Mouse (Mus musculus): Measurements from ENCODE around the gene Lsm8. TPM values are rescaled to one million over a fixed set of nuclear protein-coding genes. Genes with fewer than 3 reads are reported as not detected.
"Not testable (repeated sequence)": the region's sequence is repeated elsewhere in the genome, so short reads cannot be mapped to it uniquely, and the experiment has no call there.

The Lsm8 gene
- total RNA-seq (2021), result 10 to 100 TPM; 39.0 to 39.5 TPM
- long read RNA-seq, experiment 1, transcript Lsm8-201 (4 exons, 807 nt), result major isoform, 23 of 24 reads
- long read RNA-seq, experiment 1, partial matches to known transcripts, result 0 of 24 reads
- long read RNA-seq, experiment 1, other reads (novel, unspliced or antisense), result 1 of 24 reads
- long read RNA-seq, experiment 2, transcript Lsm8-201 (4 exons, 807 nt), result major isoform, 39 of 47 reads
- long read RNA-seq, experiment 2, partial matches to known transcripts, result 4 of 47 reads
- long read RNA-seq, experiment 2, other reads (novel, unspliced or antisense), result 2 of 47 reads

DNA sequence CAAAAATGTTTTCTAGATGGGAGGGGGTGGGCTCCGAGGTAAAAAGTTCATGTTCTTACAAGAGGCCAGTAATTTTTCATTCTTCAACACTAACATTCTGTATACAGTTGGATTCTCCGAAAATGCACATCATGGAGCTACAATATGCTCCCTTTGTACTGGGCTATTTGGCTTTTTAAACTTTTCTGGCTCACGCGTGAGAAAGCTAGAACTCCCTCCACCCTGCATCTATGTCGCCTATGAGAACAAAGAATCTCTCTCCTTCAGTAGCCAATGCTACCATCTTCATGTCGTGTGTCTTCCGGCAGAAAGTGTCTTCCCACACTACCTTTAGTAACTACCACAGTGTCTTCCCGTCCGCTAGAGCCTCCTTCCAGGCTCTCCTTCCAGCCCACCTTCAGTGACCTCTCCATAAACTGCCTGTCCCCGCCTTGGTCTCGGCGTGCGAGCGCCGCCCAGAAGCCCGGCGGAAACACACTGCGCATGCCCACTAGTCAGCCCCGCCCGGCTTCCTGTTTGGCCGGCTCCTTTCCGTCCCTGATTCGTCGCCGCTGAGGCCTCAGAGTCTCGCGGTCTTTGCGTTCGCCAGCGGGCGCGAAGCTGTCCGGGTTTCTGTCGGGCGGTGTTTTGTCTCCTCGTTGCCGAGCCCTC is at the start of gene Lsm8:
Gene Lsm8 (plus strand): TSS at position 529 of the 651 bp plus-strand sequence.
- H3K27ac ChIP-seq, result peak within 1 kb of the TSS; percentile 95
- peak; percentile 28; the same call in 1 of the 2 replicates for TF ChIP-seq CTCF (conservative IDR thresholded peaks at IDR 0.05)
- DNase-seq (ENCODE audit: low spot score in 2 of 2), result peak; percentile 96 to 97
- H3K4me3 ChIP-seq, result peak within 1 kb of the TSS; percentile 86

GRCm38 (mm10) chr6:18800869-18801511 is 47.4 kb upstream of the Lsm8 start:
- Histone ChIP-seq H3K4me3 (no peak overlapping the region), H3K27ac (no peak overlapping the region)
- TF ChIP-seq CTCF (conservative IDR thresholded peaks at IDR 0.05), result no peak
- DNase-seq (ENCODE audit: low spot score in 2 of 2), result no peak

DNA sequence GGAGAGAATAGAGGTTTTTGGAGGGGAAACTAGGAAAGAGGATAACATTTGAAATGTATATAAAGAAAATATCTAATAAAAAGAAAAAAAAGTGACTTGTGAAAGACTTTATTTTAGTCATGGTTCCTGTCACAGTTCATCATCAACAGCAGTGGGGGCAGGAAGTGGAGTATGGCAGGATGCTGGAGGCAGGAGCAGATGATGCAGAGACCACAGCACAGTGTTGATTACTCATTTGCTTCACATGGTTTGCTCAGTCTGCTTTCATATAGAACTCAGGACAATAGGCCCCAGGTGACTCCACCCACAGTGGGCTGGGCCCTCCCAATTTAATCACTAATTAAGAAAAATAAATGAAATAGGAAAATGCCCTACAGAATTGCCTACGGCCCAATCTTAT is 35.8 kb upstream of the Lsm8 start:
- H3K4me3 ChIP-seq, result no peak overlapping the region
- no peak overlapping the region for H3K27ac ChIP-seq
- TF ChIP-seq CTCF (conservative IDR thresholded peaks at IDR 0.05), result no peak
- no peak for DNase-seq (ENCODE audit: low spot score in 2 of 2)

DNA sequence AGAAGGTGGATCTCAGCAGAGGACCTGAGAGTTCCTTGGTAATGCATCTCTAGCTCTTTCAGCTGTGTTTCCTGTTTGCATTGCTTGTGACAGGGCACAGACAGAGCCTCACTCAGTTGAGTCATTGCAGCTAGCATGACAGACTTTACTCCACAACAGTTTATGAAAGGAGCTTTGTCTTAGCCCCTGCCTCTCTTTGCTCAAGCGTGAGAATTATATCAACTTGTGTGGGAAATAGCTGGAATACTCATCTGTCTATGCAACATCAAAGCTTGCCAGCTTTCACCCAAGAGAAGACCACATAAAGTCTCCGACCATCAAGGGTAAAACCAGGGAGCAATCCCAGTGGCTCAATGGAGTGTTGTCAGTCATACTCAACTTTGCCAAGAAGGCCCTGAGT is 32.8 kb upstream of the Lsm8 start:
- no peak for DNase-seq (ENCODE audit: low spot score in 2 of 2)
- no peak for TF ChIP-seq CTCF (conservative IDR thresholded peaks at IDR 0.05)
- Histone ChIP-seq H3K4me3 (no peak overlapping the region), H3K27ac (no peak overlapping the region)

DNA sequence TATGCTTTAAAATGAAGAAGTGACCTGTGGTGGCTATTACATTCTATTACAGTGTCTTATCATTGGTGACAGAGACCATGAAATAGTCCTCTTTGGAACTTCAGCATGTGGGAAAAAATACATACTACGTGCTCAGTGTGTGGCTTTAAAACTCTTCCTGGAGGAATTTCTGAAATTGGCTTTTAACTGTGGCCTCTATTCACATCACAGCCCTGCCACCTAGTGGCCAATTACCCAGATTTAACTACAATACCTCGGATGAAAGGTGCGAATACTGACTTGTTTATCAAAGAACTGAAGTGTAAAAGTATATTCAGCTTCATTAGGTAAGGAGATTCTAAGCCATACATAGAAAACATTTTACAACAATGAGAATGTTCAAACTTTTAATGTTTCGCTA is 29.0 kb upstream of the Lsm8 start:
- peak; percentile 58 to 78 for DNase-seq (ENCODE audit: low spot score in 2 of 2)
- Histone ChIP-seq H3K27ac (peak overlapping the region; percentile 85), H3K4me3 (no peak overlapping the region)
- peak; percentile 95 for TF ChIP-seq CTCF (conservative IDR thresholded peaks at IDR 0.05)

DNA sequence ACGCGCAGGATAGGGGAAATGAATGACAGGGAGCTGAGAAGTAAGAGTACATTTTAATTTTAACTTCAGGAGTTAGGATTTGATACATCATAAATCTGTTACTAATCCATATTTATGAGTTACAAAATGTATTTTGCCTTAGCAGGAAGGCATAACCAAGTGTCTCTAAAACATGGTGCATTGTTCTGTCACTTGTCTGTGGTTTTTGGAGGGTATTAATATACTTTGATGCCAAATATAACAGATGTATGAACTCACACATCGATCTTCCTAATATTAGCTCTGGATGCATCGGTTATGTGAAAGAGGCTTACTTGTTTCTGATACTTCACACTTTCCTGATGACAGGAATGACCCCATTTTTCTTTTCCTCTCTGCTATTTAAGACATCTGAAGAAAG is 28.1 kb upstream of the Lsm8 start:
- Histone ChIP-seq H3K4me3 (no peak overlapping the region), H3K27ac (peak overlapping the region; percentile 85)
- no peak for TF ChIP-seq CTCF (conservative IDR thresholded peaks at IDR 0.05)
- peak in 1 of 2 experiments; percentile 28 for DNase-seq (ENCODE audit: low spot score in 2 of 2)

GRCm38 (mm10) chr6:18822812-18823211 is 25.6 kb upstream of the Lsm8 start:
- no peak overlapping the region for H3K27ac ChIP-seq
- no peak for DNase-seq (ENCODE audit: low spot score in 2 of 2)
- H3K4me3 ChIP-seq, result no peak overlapping the region
- TF ChIP-seq CTCF (conservative IDR thresholded peaks at IDR 0.05), result no peak

DNA sequence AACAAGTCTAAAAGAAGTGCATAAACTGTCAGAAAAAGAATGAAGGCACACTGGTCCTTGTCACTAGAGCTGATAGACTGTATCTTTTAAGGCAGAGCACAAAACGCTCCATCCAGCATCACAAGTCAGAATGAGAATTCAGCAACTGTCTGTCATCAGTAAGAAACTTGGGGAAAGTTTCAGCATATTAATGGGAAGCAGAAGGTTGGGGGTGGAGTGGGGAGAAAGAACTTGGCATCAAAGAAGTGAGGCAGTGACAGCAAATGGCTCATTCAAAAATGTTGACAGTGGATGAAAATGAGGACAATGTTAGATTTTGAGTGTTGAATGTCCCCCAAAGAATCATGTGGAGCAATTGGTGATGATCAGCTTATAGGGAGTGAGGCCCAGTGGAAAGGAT is 15.4 kb upstream of the Lsm8 start:
- Histone ChIP-seq H3K27ac (peak overlapping the region; percentile 83), H3K4me3 (no peak overlapping the region)
- DNase-seq (ENCODE audit: low spot score in 2 of 2), result peak; percentile 64 to 83
- no peak for TF ChIP-seq CTCF (conservative IDR thresholded peaks at IDR 0.05)

GRCm38 (mm10) chr6:18844529-18844928 is 3.9 kb upstream of the Lsm8 start:
- not testable (repeated sequence) for H3K27ac ChIP-seq; DNase-seq (ENCODE audit: low spot score in 2 of 2); H3K4me3 ChIP-seq

DNA sequence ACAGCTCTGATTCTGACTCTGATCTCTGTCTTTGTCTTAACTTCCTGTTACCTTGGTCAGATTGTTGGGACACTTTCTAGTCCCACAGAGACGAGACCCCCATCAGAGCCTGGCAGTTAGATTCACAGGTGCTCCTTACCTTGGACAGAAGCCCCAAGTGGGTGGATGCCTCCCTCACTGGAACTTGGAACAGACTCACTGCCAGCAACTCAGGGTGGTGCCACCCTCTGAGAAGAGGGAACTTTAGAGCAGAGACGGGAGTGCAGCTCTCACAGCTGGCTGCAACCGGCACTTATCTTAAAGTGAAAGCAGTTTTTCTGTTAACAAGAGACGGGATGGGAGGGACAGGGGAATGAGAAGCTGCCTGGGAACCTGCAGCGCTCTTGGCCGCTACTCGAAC is 2.8 kb upstream of the Lsm8 start:
- H3K27ac ChIP-seq; DNase-seq (ENCODE audit: low spot score in 2 of 2); H3K4me3 ChIP-seq: not testable (repeated sequence)

- peak overlapping the region; percentile 95 for H3K27ac ChIP-seq
- DNase-seq (ENCODE audit: low spot score in 2 of 2), result no peak
- peak overlapping the region; percentile 86 for H3K4me3 ChIP-seq
- TF ChIP-seq CTCF (conservative IDR thresholded peaks at IDR 0.05), result no peak
Measured at GRCm38 (mm10) chr6:18848702-18849061, 303 bp downstream of the Lsm8 start.

DNA sequence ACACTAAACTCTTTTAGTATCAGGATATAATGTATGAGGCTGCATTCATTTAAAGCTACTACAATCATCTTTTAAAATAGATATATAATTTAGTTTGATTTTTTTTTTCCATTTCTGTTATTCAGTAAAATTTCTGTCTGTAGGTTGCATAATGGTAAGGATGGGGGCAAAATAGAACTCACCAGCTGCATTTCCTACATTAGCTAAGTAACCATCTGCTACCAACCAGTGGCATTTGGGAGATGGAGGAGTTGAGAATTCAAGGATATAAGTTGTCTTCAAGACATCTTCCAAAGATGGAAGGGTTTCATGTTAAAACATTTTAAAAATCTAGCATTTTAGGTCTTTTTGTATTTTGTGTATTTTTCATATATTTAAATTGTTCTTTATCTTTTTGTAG is 6.9 kb downstream of the Lsm8 start:
- Histone ChIP-seq H3K27ac (peak overlapping the region; percentile 49; the same call in 1 of the 2 replicates), H3K4me3 (no peak overlapping the region)
- TF ChIP-seq CTCF (conservative IDR thresholded peaks at IDR 0.05), result no peak
- peak; percentile 16 to 55 for DNase-seq (ENCODE audit: low spot score in 2 of 2)

DNA sequence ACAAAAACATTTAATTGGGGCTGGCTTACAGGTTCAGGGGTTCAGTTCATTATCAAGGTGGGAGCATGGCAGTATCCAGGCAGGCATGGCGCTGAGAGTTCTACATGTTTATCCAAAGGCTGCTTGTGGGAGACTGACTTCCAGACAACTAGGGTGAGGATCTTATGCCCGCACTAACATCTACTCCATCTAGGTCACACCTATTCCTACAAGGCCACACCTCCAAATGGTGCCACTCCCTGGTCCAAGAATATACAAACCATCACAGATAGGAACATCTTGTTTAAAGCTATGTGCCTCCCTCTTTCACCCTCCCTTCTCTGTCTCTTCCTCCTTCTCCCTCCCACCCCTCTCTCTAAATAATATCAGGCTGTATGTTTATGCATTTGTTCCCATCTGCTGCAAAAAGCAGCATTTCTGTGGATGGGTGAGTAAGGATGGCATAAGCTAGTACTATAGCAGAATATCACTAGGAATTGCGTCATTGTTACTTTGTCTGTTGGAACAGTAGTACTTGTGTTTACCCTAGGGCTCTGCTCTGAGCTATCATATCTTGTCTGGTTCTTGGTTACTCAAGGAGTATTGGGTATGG is 8.2 kb downstream of the Lsm8 start:
- Histone ChIP-seq H3K27ac (peak overlapping the region; percentile 23; the same call in 1 of the 2 replicates), H3K4me3 (no peak overlapping the region)
- DNase-seq (ENCODE audit: low spot score in 2 of 2), result no peak
- no peak for TF ChIP-seq CTCF (conservative IDR thresholded peaks at IDR 0.05)

All from layer of hippocampus, adult 2 months (tissue).